Mouse (Mus musculus) spleen, adult 2 months (tissue): ENCODE measurements around the gene Cbfa2t3.

ENCODE experiments used
- CTCF ChIP-seq: fragments of 200-500 bp; IDR thresholded peaks from 2 replicates; pipeline ENCODE4 v1.5.1; 2011; ENCODE audit warnings: mild to moderate bottlenecking, inconsistent platforms; ENCODE audit not compliant: insufficient read depth, insufficient read length, insufficient replicate concordance; ENCODE audit errors: extremely low read depth
- POLR2A ChIP-seq: fragments of 200-500 bp; IDR thresholded peaks from 2 replicates; pipeline ENCODE4 v1.6.1; 2011; ENCODE audit warnings: low read depth, low read length, inconsistent platforms

DNA sequence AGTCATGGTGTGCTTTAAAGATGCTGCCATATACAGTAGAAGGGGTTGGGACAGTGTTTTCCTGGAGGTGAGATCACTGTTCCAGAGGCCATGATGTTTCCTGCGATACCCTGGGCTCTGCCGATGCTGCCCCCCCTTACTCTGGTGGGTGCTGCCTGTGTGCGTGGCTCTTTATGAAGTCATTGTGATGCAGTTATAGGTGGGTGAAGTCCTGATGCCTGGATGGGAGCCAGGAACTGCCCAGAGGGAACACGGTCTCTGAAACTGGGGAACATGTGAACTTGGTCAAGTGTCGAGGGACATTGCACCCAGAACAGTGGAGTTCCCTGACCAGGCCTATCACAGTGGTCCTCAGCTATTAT is 14.2 kb upstream of the Cbfa2t3 start:
- TF ChIP-seq CTCF (no peak), POLR2A (no peak)
